Mouse (Mus musculus) heart, embryonic 15.5 days (tissue): ENCODE measurements around the gene 9130230L23Rik. TPM values are rescaled to one million over a fixed set of nuclear protein-coding genes. Genes with fewer than 3 reads are reported as not detected.

Experiments
- microRNA-seq: library from miRNA; unstranded; fragments of <30 nt; microRNA quantifications from one replicate; pipeline ENCODE4, GENCODE M21; 2016
- polyA plus RNA-seq: library from polyadenylated mRNA; unstranded; fragments of >200 nt; fragmentation: Nextera tagmentation; extraction: Ambion mirVana; gene quantifications from 2 replicates; pipeline ENCODE4 v1.2.1, GENCODE M21; 2015

Gene 9130230L23Rik
- polyA plus RNA-seq, 1 experiment from 2014 or later, result 0.13 TPM

Small RNA genes lying within 50 kb of the gene (microRNA-seq; reads per million reads assigned to microRNA genes)
- gene Gm25952, result not detected

Other genes starting within 250 kb of the 9130230L23Rik start
- 12.9 and 13.5 TPM in 2 replicates for gene N4bp2, start 240.8 kb downstream of the 9130230L23Rik start, polyA plus RNA-seq
- gene Rhoh, start 143.1 kb downstream of the 9130230L23Rik start, polyA plus RNA-seq, result 1.2 and 7.7 TPM in 2 replicates
- 0.21 and 2.5 TPM in 2 replicates for gene Chrna9, start 69.4 kb downstream of the 9130230L23Rik start, polyA plus RNA-seq
- 2.1 and 6.6 TPM in 2 replicates for gene Rbm47, start 168.8 kb upstream of the 9130230L23Rik start, polyA plus RNA-seq